Mouse (Mus musculus): ENCODE results near the gene Olfr1234. TPM values are rescaled to one million over a fixed set of nuclear protein-coding genes. Genes with fewer than 3 reads are reported as not detected.

The Olfr1234 gene
- total RNA-seq (2014; rRNA removed) = not detected in 2 replicates
- not detected in 2 replicates for polyA plus RNA-seq (2015; fragmentation: Nextera tagmentation; extraction: Ambion mirVana)

- Histone ChIP-seq H3K4me3 (ENCODE audit: low read depth, low read length) (no peak within 1 kb of the TSS), H3K27me3 (ENCODE audit: insufficient read depth, low read length) (no peaks in the 10 kb centered on the region), H3K4me1 (ENCODE audit: insufficient read depth) (no peaks in the 10 kb centered on the region), H3K27ac (ENCODE audit: low read depth, low read length) (no peak within 1 kb of the TSS), H3K4me2 (ENCODE audit: low read depth) (no peak within 1 kb of the TSS), H3K9me3 (ENCODE audit: low read length) (no peaks in the 10 kb centered on the region), H3K9ac (no peak within 1 kb of the TSS), H3K36me3 (ENCODE audit: insufficient read depth) (no peaks in the 10 kb centered on the region)
- ATAC-seq (no peak), DNase-seq (no peak)
- TF ChIP-seq CTCF (IDR thresholded peaks at IDR 0.05; ENCODE audit: low read depth) = no peak
- WGBS = 88% methylated on average over 4 of the region's 4 CpGs
These were observed at the start of gene Olfr1234 for GRCm38 (mm10) chr2:89364765-89365164. TSS of gene Olfr1234 (minus strand) at chr2:89364865.

GRCm38 (mm10) chr2:89409576-89409975, 44.9 kb upstream of the Olfr1234 start, which contains the start of gene Olfr1238:
TSS of gene Olfr1238 (minus strand) at chr2:89409676.
- H3K9me3 ChIP-seq (ENCODE audit: low read length) = no peaks in the 10 kb centered on the region
- no peak within 1 kb of the TSS for H3K9ac ChIP-seq
- H3K4me1 ChIP-seq (ENCODE audit: insufficient read depth) = no peaks in the 10 kb centered on the region
- TF ChIP-seq CTCF (IDR thresholded peaks at IDR 0.05; ENCODE audit: low read depth) = no peak
- no peaks in the 10 kb centered on the region for H3K27me3 ChIP-seq (ENCODE audit: insufficient read depth, low read length)
- DNase-seq (no peak), ATAC-seq (no peak)
- 91% methylated on average over 2 of the region's 2 CpGs for WGBS
- no peaks in the 10 kb centered on the region for H3K36me3 ChIP-seq (ENCODE audit: insufficient read depth)
- no peak within 1 kb of the TSS for H3K4me3 ChIP-seq (ENCODE audit: low read depth, low read length)
- no peak within 1 kb of the TSS for H3K4me2 ChIP-seq (ENCODE audit: low read depth)
- no peak within 1 kb of the TSS for H3K27ac ChIP-seq (ENCODE audit: low read depth, low read length)

DNA sequence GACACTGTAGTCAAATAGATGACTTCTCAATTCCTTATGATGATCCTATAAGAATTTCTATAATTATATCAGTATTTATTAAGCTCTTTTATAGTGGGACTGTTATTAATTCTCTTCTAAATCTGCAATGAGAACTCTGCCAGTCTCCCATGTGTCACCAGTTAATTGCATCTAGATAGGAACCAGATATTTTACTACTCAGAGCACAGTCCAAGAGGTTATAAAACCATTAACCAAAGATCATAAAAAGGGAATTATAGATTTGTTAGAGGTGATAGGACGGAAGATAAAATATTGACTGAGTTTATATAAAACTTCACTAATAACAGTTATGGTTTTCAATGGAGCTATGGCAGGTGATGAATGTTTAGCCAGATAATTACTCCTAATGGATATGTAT, 36.2 kb upstream of the Olfr1234 start:
- 96% methylated on average over 1 of the region's 1 CpGs for WGBS
- no peak for DNase-seq
- Histone ChIP-seq H3K4me3 (ENCODE audit: low read depth, low read length) (no peak overlapping the region), H3K9ac (no peak overlapping the region), H3K9me3 (ENCODE audit: low read length) (no peaks in the 10 kb centered on the region), H3K27ac (ENCODE audit: low read depth, low read length) (no peak overlapping the region), H3K27me3 (ENCODE audit: insufficient read depth, low read length) (no peaks in the 10 kb centered on the region), H3K4me1 (ENCODE audit: insufficient read depth) (no peaks in the 10 kb centered on the region), H3K4me2 (ENCODE audit: low read depth) (no peak overlapping the region), H3K36me3 (ENCODE audit: insufficient read depth) (no peaks in the 10 kb centered on the region)
- no peak for ATAC-seq
- TF ChIP-seq CTCF (IDR thresholded peaks at IDR 0.05; ENCODE audit: low read depth) = no peak

DNA sequence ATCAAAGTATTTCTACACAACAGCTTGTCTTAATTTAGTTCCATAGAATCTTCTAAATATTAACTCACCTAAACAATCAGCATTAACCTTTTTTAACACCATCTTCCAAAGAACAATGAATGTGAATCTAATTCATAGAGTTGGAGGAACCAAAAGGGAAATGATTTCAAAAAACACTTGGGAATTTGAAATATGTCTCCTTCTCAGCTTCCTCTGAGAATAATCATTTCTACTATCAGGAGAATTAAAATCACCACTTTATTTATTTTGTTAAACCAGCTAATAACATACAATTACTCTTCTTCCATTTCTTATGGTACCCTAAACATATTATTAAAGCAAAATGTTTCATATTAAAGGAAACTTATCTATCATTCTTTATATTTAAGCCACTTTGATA, 22.4 kb downstream of the Olfr1234 start, which contains the start of gene Olfr1233:
Olfr1233 (minus strand) TSS at position 101 of the 400 bp plus-strand sequence.
- H3K4me2 ChIP-seq (ENCODE audit: low read depth) = no peak within 1 kb of the TSS
- no peak within 1 kb of the TSS for H3K4me3 ChIP-seq (ENCODE audit: low read depth, low read length)
- H3K4me1 ChIP-seq (ENCODE audit: insufficient read depth) = no peaks in the 10 kb centered on the region
- TF ChIP-seq CTCF (IDR thresholded peaks at IDR 0.05; ENCODE audit: low read depth) = no peak
- no peak within 1 kb of the TSS for H3K27ac ChIP-seq (ENCODE audit: low read depth, low read length)
- no peaks in the 10 kb centered on the region for H3K9me3 ChIP-seq (ENCODE audit: low read length)
- DNase-seq = no peak
- H3K27me3 ChIP-seq (ENCODE audit: insufficient read depth, low read length) = no peaks in the 10 kb centered on the region
- H3K36me3 ChIP-seq (ENCODE audit: insufficient read depth) = no peaks in the 10 kb centered on the region
- ATAC-seq = no peak
- H3K9ac ChIP-seq = no peak within 1 kb of the TSS

- ATAC-seq = no peak
These were observed 35.1 kb downstream of the Olfr1234 start, which contains the start of gene Olfr1232 for GRCm38 (mm10) chr2:89329575-89329974. TSS of gene Olfr1232 (minus strand) at chr2:89329675.

More at GRCm38 (mm10) chr2:89329575-89329974, 35.1 kb downstream of the Olfr1234 start, which contains the start of gene Olfr1232:
- Histone ChIP-seq H3K4me3 (ENCODE audit: low read depth, low read length) (no peak within 1 kb of the TSS), H3K36me3 (ENCODE audit: insufficient read depth) (no peaks in the 10 kb centered on the region), H3K4me2 (ENCODE audit: low read depth) (no peak within 1 kb of the TSS), H3K27me3 (ENCODE audit: insufficient read depth, low read length) (no peaks in the 10 kb centered on the region), H3K27ac (ENCODE audit: low read depth, low read length) (no peak within 1 kb of the TSS), H3K9ac (no peak within 1 kb of the TSS), H3K4me1 (ENCODE audit: insufficient read depth) (no peaks in the 10 kb centered on the region), H3K9me3 (ENCODE audit: low read length) (no peaks in the 10 kb centered on the region)
- no peak for DNase-seq
- TF ChIP-seq CTCF (IDR thresholded peaks at IDR 0.05; ENCODE audit: low read depth) = no peak

Other genes starting within 250 kb of the Olfr1234 start
- not detected in 2 replicates for gene Olfr1221, start 247.6 kb downstream of the Olfr1234 start, total RNA-seq (2014; rRNA removed)
- not detected in 2 replicates for gene Olfr1221, start 247.6 kb downstream of the Olfr1234 start, polyA plus RNA-seq (2015; fragmentation: Nextera tagmentation; extraction: Ambion mirVana)
- not detected in 2 replicates for gene Olfr1222, start 231.8 kb downstream of the Olfr1234 start, total RNA-seq (2014; rRNA removed)
- not detected in 2 replicates for gene Olfr1222, start 231.8 kb downstream of the Olfr1234 start, polyA plus RNA-seq (2015; fragmentation: Nextera tagmentation; extraction: Ambion mirVana)
- not detected in 2 replicates for gene Olfr1223, start 213.3 kb downstream of the Olfr1234 start, total RNA-seq (2014; rRNA removed)
- gene Olfr1223, start 213.3 kb downstream of the Olfr1234 start, polyA plus RNA-seq (2015; fragmentation: Nextera tagmentation; extraction: Ambion mirVana) = not detected in 2 replicates
- gene Olfr1224-ps1, start 200.8 kb downstream of the Olfr1234 start, total RNA-seq (2014; rRNA removed) = not detected in 2 replicates
- not detected in 2 replicates for gene Olfr1224-ps1, start 200.8 kb downstream of the Olfr1234 start, polyA plus RNA-seq (2015; fragmentation: Nextera tagmentation; extraction: Ambion mirVana)
- not detected in 2 replicates for gene Olfr1225, start 190.2 kb downstream of the Olfr1234 start, total RNA-seq (2014; rRNA removed)
- gene Olfr1225, start 190.2 kb downstream of the Olfr1234 start, polyA plus RNA-seq (2015; fragmentation: Nextera tagmentation; extraction: Ambion mirVana) = not detected in 2 replicates
- gene Olfr1226, start 164.8 kb downstream of the Olfr1234 start, total RNA-seq (2014; rRNA removed) = not detected in 2 replicates
- gene Olfr1226, start 164.8 kb downstream of the Olfr1234 start, polyA plus RNA-seq (2015; fragmentation: Nextera tagmentation; extraction: Ambion mirVana) = not detected in 2 replicates
- gene Olfr1228, start 110.8 kb downstream of the Olfr1234 start, total RNA-seq (2014; rRNA removed) = not detected in 2 replicates
- gene Olfr1228, start 110.8 kb downstream of the Olfr1234 start, polyA plus RNA-seq (2015; fragmentation: Nextera tagmentation; extraction: Ambion mirVana) = not detected in 2 replicates
- gene Olfr1229, start 76.9 kb downstream of the Olfr1234 start, total RNA-seq (2014; rRNA removed) = not detected in 2 replicates
- gene Olfr1229, start 76.9 kb downstream of the Olfr1234 start, polyA plus RNA-seq (2015; fragmentation: Nextera tagmentation; extraction: Ambion mirVana) = not detected in 2 replicates
- gene Olfr1230, start 67.6 kb downstream of the Olfr1234 start, total RNA-seq (2014; rRNA removed) = not detected in 2 replicates
- not detected in 2 replicates for gene Olfr1230, start 67.6 kb downstream of the Olfr1234 start, polyA plus RNA-seq (2015; fragmentation: Nextera tagmentation; extraction: Ambion mirVana)
- not detected in 2 replicates for gene Olfr1231, start 57.8 kb downstream of the Olfr1234 start, total RNA-seq (2014; rRNA removed)
- not detected in 2 replicates for gene Olfr1231, start 57.8 kb downstream of the Olfr1234 start, polyA plus RNA-seq (2015; fragmentation: Nextera tagmentation; extraction: Ambion mirVana)
- not detected in 2 replicates for gene Olfr1232, start 35.2 kb downstream of the Olfr1234 start, total RNA-seq (2014; rRNA removed)
- not detected in 2 replicates for gene Olfr1232, start 35.2 kb downstream of the Olfr1234 start, polyA plus RNA-seq (2015; fragmentation: Nextera tagmentation; extraction: Ambion mirVana)
- gene Olfr1233, start 22.5 kb downstream of the Olfr1234 start, total RNA-seq (2014; rRNA removed) = not detected in 2 replicates
- not detected in 2 replicates for gene Olfr1233, start 22.5 kb downstream of the Olfr1234 start, polyA plus RNA-seq (2015; fragmentation: Nextera tagmentation; extraction: Ambion mirVana)
- gene Olfr1238, start 44.8 kb upstream of the Olfr1234 start, total RNA-seq (2014; rRNA removed) = not detected in 2 replicates
- gene Olfr1238, start 44.8 kb upstream of the Olfr1234 start, polyA plus RNA-seq (2015; fragmentation: Nextera tagmentation; extraction: Ambion mirVana) = not detected in 2 replicates
- gene Olfr1239, start 55.5 kb upstream of the Olfr1234 start, total RNA-seq (2014; rRNA removed) = not detected in 2 replicates
- gene Olfr1239, start 55.5 kb upstream of the Olfr1234 start, polyA plus RNA-seq (2015; fragmentation: Nextera tagmentation; extraction: Ambion mirVana) = not detected in 2 replicates
- not detected in 2 replicates for gene Olfr1240, start 78.1 kb upstream of the Olfr1234 start, total RNA-seq (2014; rRNA removed)
- gene Olfr1240, start 78.1 kb upstream of the Olfr1234 start, polyA plus RNA-seq (2015; fragmentation: Nextera tagmentation; extraction: Ambion mirVana) = not detected in 2 replicates
- not detected in 2 replicates for gene Olfr1241, start 122.3 kb upstream of the Olfr1234 start, total RNA-seq (2014; rRNA removed)
- gene Olfr1241, start 122.3 kb upstream of the Olfr1234 start, polyA plus RNA-seq (2015; fragmentation: Nextera tagmentation; extraction: Ambion mirVana) = not detected in 2 replicates
- not detected in 2 replicates for gene Olfr1242, start 133.5 kb upstream of the Olfr1234 start, total RNA-seq (2014; rRNA removed)
- gene Olfr1242, start 133.5 kb upstream of the Olfr1234 start, polyA plus RNA-seq (2015; fragmentation: Nextera tagmentation; extraction: Ambion mirVana) = not detected in 2 replicates
- not detected in 2 replicates for gene Olfr1243, start 166.6 kb upstream of the Olfr1234 start, total RNA-seq (2014; rRNA removed)
- not detected in 2 replicates for gene Olfr1243, start 166.6 kb upstream of the Olfr1234 start, polyA plus RNA-seq (2015; fragmentation: Nextera tagmentation; extraction: Ambion mirVana)
- not detected in 2 replicates for gene Olfr1245, start 213.6 kb upstream of the Olfr1234 start, total RNA-seq (2014; rRNA removed)
- not detected in 2 replicates for gene Olfr1245, start 213.6 kb upstream of the Olfr1234 start, polyA plus RNA-seq (2015; fragmentation: Nextera tagmentation; extraction: Ambion mirVana)
- gene Olfr1246, start 228.3 kb upstream of the Olfr1234 start, total RNA-seq (2014; rRNA removed) = not detected in 2 replicates
- gene Olfr1246, start 228.3 kb upstream of the Olfr1234 start, polyA plus RNA-seq (2015; fragmentation: Nextera tagmentation; extraction: Ambion mirVana) = not detected in 2 replicates
- not detected in 2 replicates for gene Olfr1247, start 249.3 kb upstream of the Olfr1234 start, total RNA-seq (2014; rRNA removed)
- gene Olfr1247, start 249.3 kb upstream of the Olfr1234 start, polyA plus RNA-seq (2015; fragmentation: Nextera tagmentation; extraction: Ambion mirVana) = not detected in 2 replicates